Mouse (Mus musculus) testis, adult 2 months (tissue): ENCODE data around the gene Usp7.

ENCODE experiments used
- CTCF ChIP-seq: fragments of 200-500 bp; IDR thresholded peaks from 2 replicates; pipeline ENCODE4 v1.5.1; 2012; ENCODE audit warnings: low read depth, mild to moderate bottlenecking, inconsistent platforms, low read length, moderate library complexity; ENCODE audit not compliant: control insufficient read depth, insufficient read depth, insufficient replicate concordance
- POLR2A ChIP-seq: fragments of 200-500 bp; IDR thresholded peaks from 2 replicates; pipeline ENCODE4 v1.6.1; 2012; ENCODE audit warnings: low read depth, mild to moderate bottlenecking, inconsistent platforms, low read length, moderate library complexity; ENCODE audit not compliant: control insufficient read depth

- no peak for TF ChIP-seq CTCF
- TF ChIP-seq POLR2A: no peak
These were observed 77.3 kb downstream of the Usp7 start for GRCm38 (mm10) chr16:8714851-8715250.
